Mouse (Mus musculus) limb, embryonic 12.5 days (tissue): ENCODE results near the gene Stra6. TPM values are rescaled to one million over a fixed set of nuclear protein-coding genes. Genes with fewer than 3 reads are reported as not detected.

Source experiments
- ATAC-seq: fragments of 200-750 bp; cut with Nextera tagmentation; 2 replicates; pipeline ENCODE4 v1.8.0; 2017; ENCODE audit warnings: low read depth, moderate TSS enrichment; ENCODE audit not compliant: insufficient number of reproducible peaks, insufficient read depth, low FRiP score, low TSS enrichment
- H3K27ac ChIP-seq: fragments of 300-500 bp; sonication (generic); 2 replicates; pipeline ENCODE4 v1.5.1; 2016; ENCODE audit warnings: mild to moderate bottlenecking, moderate library complexity
- H3K27me3 ChIP-seq: fragments of 300-500 bp; sonication (generic); 2 replicates; pipeline ENCODE4 v1.6.1; 2016; ENCODE audit warnings: mild to moderate bottlenecking, moderate library complexity
- H3K36me3 ChIP-seq: fragments of 300-500 bp; sonication (generic); 2 replicates; pipeline ENCODE4 v1.6.1; 2016; ENCODE audit warnings: mild to moderate bottlenecking, moderate library complexity
- H3K4me1 ChIP-seq: fragments of 300-500 bp; sonication (generic); replicated peaks from 2 replicates; pipeline ENCODE4 v1.6.1; 2016
- H3K4me2 ChIP-seq: fragments of 300-500 bp; sonication (generic); 2 replicates; pipeline ENCODE4 v1.6.1; 2016; ENCODE audit warnings: mild to moderate bottlenecking, moderate library complexity
- H3K4me3 ChIP-seq: fragments of 300-500 bp; sonication (generic); replicated peaks from 2 replicates; pipeline ENCODE4 v1.5.1; 2016; ENCODE audit warnings: mild to moderate bottlenecking
- H3K9ac ChIP-seq: fragments of 300-500 bp; sonication (generic); replicated peaks from 2 replicates; pipeline ENCODE4 v1.6.1; 2016; ENCODE audit warnings: mild to moderate bottlenecking, moderate library complexity
- H3K9me3 ChIP-seq: fragments of 300-500 bp; sonication (generic); 2 replicates; pipeline ENCODE4 v1.6.1; 2016; ENCODE audit warnings: mild to moderate bottlenecking, moderate library complexity
- WGBS: fragments of 180-500 bp; shearing (Covaris S2); methylation state at CpG from one replicate; pipeline ENCODE4 v1.1.7; 2016; 5-methylcytosine and 5-hydroxymethylcytosine counted together
- polyA plus RNA-seq: library from polyadenylated mRNA; unstranded; fragments of >200 nt; fragmentation: Nextera tagmentation; extraction: Ambion mirVana; gene quantifications from 2 replicates; pipeline ENCODE4 v1.2.1, GENCODE M21; 2016

Stra6 gene
- polyA plus RNA-seq, 1 experiment from 2014 or later = 37.5 TPM

GRCm38 (mm10) chr9:58198801-58199371, 135.3 kb downstream of the Stra6 start:
- H3K9me3 ChIP-seq = no peaks in the 10 kb centered on the region
- H3K4me3 ChIP-seq = peak overlapping the region; percentile 32
- H3K4me2 ChIP-seq = peak overlapping the region; percentile 53
- peak overlapping the region; percentile 32; the same call in 1 of the 2 replicates for H3K9ac ChIP-seq
- 1% methylated on average over 38 of the region's 38 CpGs for WGBS
- no peak for ATAC-seq
- no peaks in the 10 kb centered on the region for H3K36me3 ChIP-seq
- H3K4me1 ChIP-seq = peaks cover 91% of the 10 kb centered on the region
- no peak overlapping the region for H3K27ac ChIP-seq
- peaks cover 100% of the 10 kb centered on the region for H3K27me3 ChIP-seq

- peaks cover 98% of the 10 kb centered on the region for H3K27me3 ChIP-seq
- peak overlapping the region; percentile 32 for H3K4me3 ChIP-seq
- no peaks in the 10 kb centered on the region for H3K9me3 ChIP-seq
- H3K4me2 ChIP-seq = peak overlapping the region; percentile 53
- peaks cover 86% of the 10 kb centered on the region for H3K4me1 ChIP-seq
- H3K36me3 ChIP-seq = no peaks in the 10 kb centered on the region
- peak overlapping the region; percentile 32; the same call in 1 of the 2 replicates for H3K9ac ChIP-seq
- 2% methylated on average over 41 of the region's 41 CpGs for WGBS
- no peak for ATAC-seq
- H3K27ac ChIP-seq = no peak overlapping the region
Observed at GRCm38 (mm10) chr9:58199381-58200269, 136.0 kb downstream of the Stra6 start.

- peaks cover 98% of the 10 kb centered on the region for H3K27me3 ChIP-seq
- H3K4me3 ChIP-seq = peak overlapping the region; percentile 32; the same call in 1 of the 2 replicates
- no peaks in the 10 kb centered on the region for H3K9me3 ChIP-seq
- no peak for ATAC-seq
- WGBS = 10% methylated on average over 11 of the region's 11 CpGs
- H3K27ac ChIP-seq = no peak overlapping the region
- peak overlapping the region; percentile 53 for H3K4me2 ChIP-seq
- no peaks in the 10 kb centered on the region for H3K36me3 ChIP-seq
- H3K9ac ChIP-seq = no peak overlapping the region
- peaks cover 78% of the 10 kb centered on the region for H3K4me1 ChIP-seq
Observed at GRCm38 (mm10) chr9:58200270-58201090, 136.9 kb downstream of the Stra6 start.

- H3K27ac ChIP-seq = no peak overlapping the region; the same call in 1 of the 2 replicates
- H3K4me3 ChIP-seq = peak overlapping the region; percentile 32
- peaks cover 70% of the 10 kb centered on the region for H3K4me1 ChIP-seq
- no peaks in the 10 kb centered on the region for H3K36me3 ChIP-seq
- ATAC-seq = no peak
- H3K9me3 ChIP-seq = no peaks in the 10 kb centered on the region
- peaks cover 96% of the 10 kb centered on the region for H3K27me3 ChIP-seq
- WGBS = 1% methylated on average over 24 of the region's 24 CpGs
- H3K4me2 ChIP-seq = peak overlapping the region; percentile 53
- H3K9ac ChIP-seq = no peak overlapping the region; the same call in 1 of the 2 replicates
Observed at GRCm38 (mm10) chr9:58201091-58201842, 137.7 kb downstream of the Stra6 start.

GRCm38 (mm10) chr9:58201861-58202549, 138.4 kb downstream of the Stra6 start:
- 1% methylated on average over 37 of the region's 37 CpGs for WGBS
- Histone ChIP-seq H3K4me1 (peaks cover 63% of the 10 kb centered on the region), H3K27me3 (peaks cover 88% of the 10 kb centered on the region), H3K4me3 (peak overlapping the region; percentile 32), H3K4me2 (peak overlapping the region; percentile 53), H3K36me3 (no peaks in the 10 kb centered on the region), H3K27ac (no peak overlapping the region), H3K9me3 (no peaks in the 10 kb centered on the region), H3K9ac (0 out of 2 replicates have a peak overlapping the region, but pooled peaks have one; percentile 28)
- no peak for ATAC-seq

GRCm38 (mm10) chr9:58202676-58203453, 139.3 kb downstream of the Stra6 start:
- peaks cover 80% of the 10 kb centered on the region for H3K27me3 ChIP-seq
- no peaks in the 10 kb centered on the region for H3K36me3 ChIP-seq
- 2% methylated on average over 14 of the region's 14 CpGs for WGBS
- peak overlapping the region; percentile 53 for H3K4me2 ChIP-seq
- H3K4me1 ChIP-seq = peaks cover 54% of the 10 kb centered on the region
- H3K4me3 ChIP-seq = peak overlapping the region; percentile 36
- H3K9ac ChIP-seq = no peak overlapping the region
- H3K9me3 ChIP-seq = no peaks in the 10 kb centered on the region
- H3K27ac ChIP-seq = no peak overlapping the region
- ATAC-seq = no peak

Other genes with a start within 250 kb of the Stra6 start
- gene Arid3b, start 227.0 kb upstream of the Stra6 start, polyA plus RNA-seq = 19.0 and 22.4 TPM in 2 replicates
- 117 and 124 TPM in 2 replicates for gene Ubl7, start 152.8 kb upstream of the Stra6 start, polyA plus RNA-seq
- 0.18 and 0.99 TPM in 2 replicates for gene Sema7a, start 123.7 kb upstream of the Stra6 start, polyA plus RNA-seq
- 0.16 and 0.24 TPM in 2 replicates for gene Cyp11a1, start 57.4 kb upstream of the Stra6 start, polyA plus RNA-seq
- 0.19 and 0.42 TPM in 2 replicates for gene Ccdc33, start 55.0 kb downstream of the Stra6 start, polyA plus RNA-seq
- 109 and 120 TPM in 2 replicates for gene Islr, start 140.5 kb downstream of the Stra6 start, polyA plus RNA-seq
- gene Islr2, start 140.5 kb downstream of the Stra6 start, polyA plus RNA-seq = 1.4 and 1.8 TPM in 2 replicates
- gene Pml, start 186.0 kb downstream of the Stra6 start, polyA plus RNA-seq = 16.1 and 18.4 TPM in 2 replicates
- gene Stoml1, start 189.4 kb downstream of the Stra6 start, polyA plus RNA-seq = 33.6 and 35.3 TPM in 2 replicates
- gene Loxl1, start 249.4 kb downstream of the Stra6 start, polyA plus RNA-seq = 30.1 and 34.7 TPM in 2 replicates